Mouse (Mus musculus): ENCODE measurements around the gene Cd300a.
"Not testable (repeated sequence)": the region's sequence is repeated elsewhere in the genome, so short reads cannot be mapped to it uniquely, and the experiment has no call there.

The Cd300a gene

GRCm38 (mm10) chr11:114909538-114909937, 19.7 kb downstream of the Cd300a start:
- H3K27me3 ChIP-seq (ENCODE audit: insufficient read depth, low read length); H3K4me1 ChIP-seq (replicated peaks; ENCODE audit: low read depth, low read length); H3K4me3 ChIP-seq (replicated peaks; ENCODE audit: low read length); H3K9me3 ChIP-seq (ENCODE audit: low read length); H3K36me3 ChIP-seq (ENCODE audit: insufficient read depth, low read length): not testable (repeated sequence)
- peak; percentile 43 for TF ChIP-seq CTCF (conservative IDR thresholded peaks at IDR 0.05; ENCODE audit: low read length)

- Histone ChIP-seq H3K27me3 (ENCODE audit: insufficient read depth, low read length) (peaks cover 8% of the 10 kb centered on the region; the same call in 1 of the 2 replicates), H3K4me1 (replicated peaks; ENCODE audit: low read depth, low read length) (no peaks in the 10 kb centered on the region), H3K4me3 (replicated peaks; ENCODE audit: low read length) (no peak overlapping the region), H3K9me3 (ENCODE audit: low read length) (peaks cover 4% of the 10 kb centered on the region), H3K36me3 (ENCODE audit: insufficient read depth, low read length) (no peaks in the 10 kb centered on the region)
- TF ChIP-seq POU5F1 (IDR thresholded peaks at IDR 0.05; ENCODE audit: borderline replicate concordance, low read length) = no peak
- peak; percentile 72 for TF ChIP-seq CTCF (conservative IDR thresholded peaks at IDR 0.05; ENCODE audit: low read length)
Measured at GRCm38 (mm10) chr11:114912847-114913246, 23.0 kb downstream of the Cd300a start.

GRCm38 (mm10) chr11:114914978-114915377, 25.1 kb downstream of the Cd300a start:
- Histone ChIP-seq H3K4me1 (replicated peaks; ENCODE audit: low read depth, low read length) (no peaks in the 10 kb centered on the region), H3K4me3 (replicated peaks; ENCODE audit: low read length) (no peak overlapping the region), H3K9me3 (ENCODE audit: low read length) (no peaks in the 10 kb centered on the region), H3K27me3 (ENCODE audit: insufficient read depth, low read length) (peaks cover 8% of the 10 kb centered on the region; the same call in 1 of the 2 replicates), H3K36me3 (ENCODE audit: insufficient read depth, low read length) (no peaks in the 10 kb centered on the region)
- no peak for TF ChIP-seq POU5F1 (IDR thresholded peaks at IDR 0.05; ENCODE audit: borderline replicate concordance, low read length)
- no peak for TF ChIP-seq CTCF (conservative IDR thresholded peaks at IDR 0.05; ENCODE audit: low read length)
- no peak for TF ChIP-seq NANOG (IDR thresholded peaks at IDR 0.05; ENCODE audit: borderline replicate concordance, low read length)

- TF ChIP-seq NANOG (IDR thresholded peaks at IDR 0.05; ENCODE audit: borderline replicate concordance, low read length) (no peak), POU5F1 (IDR thresholded peaks at IDR 0.05; ENCODE audit: borderline replicate concordance, low read length) (no peak), CTCF (conservative IDR thresholded peaks at IDR 0.05; ENCODE audit: low read length) (no peak)
- Histone ChIP-seq H3K36me3 (ENCODE audit: insufficient read depth, low read length) (no peaks in the 10 kb centered on the region), H3K4me3 (replicated peaks; ENCODE audit: low read length) (no peak overlapping the region), H3K4me1 (replicated peaks; ENCODE audit: low read depth, low read length) (no peaks in the 10 kb centered on the region), H3K9me3 (ENCODE audit: low read length) (no peaks in the 10 kb centered on the region), H3K27me3 (ENCODE audit: insufficient read depth, low read length) (peaks cover 8% of the 10 kb centered on the region; the same call in 1 of the 2 replicates)
Measured at GRCm38 (mm10) chr11:114917120-114917519, 27.3 kb downstream of the Cd300a start.

- H3K4me3 ChIP-seq (replicated peaks; ENCODE audit: low read length) = no peak overlapping the region
- H3K4me1 ChIP-seq (replicated peaks; ENCODE audit: low read depth, low read length) = no peaks in the 10 kb centered on the region
- H3K9me3 ChIP-seq (ENCODE audit: low read length) = no peaks in the 10 kb centered on the region
- no peak for TF ChIP-seq CTCF (conservative IDR thresholded peaks at IDR 0.05; ENCODE audit: low read length)
- TF ChIP-seq POU5F1 (IDR thresholded peaks at IDR 0.05; ENCODE audit: borderline replicate concordance, low read length) = no peak
- H3K27me3 ChIP-seq (ENCODE audit: insufficient read depth, low read length) = no peaks in the 10 kb centered on the region
- H3K36me3 ChIP-seq (ENCODE audit: insufficient read depth, low read length) = no peaks in the 10 kb centered on the region
Measured at GRCm38 (mm10) chr11:114922439-114922838, 32.6 kb downstream of the Cd300a start.

GRCm38 (mm10) chr11:114923961-114924360, 34.1 kb downstream of the Cd300a start:
- no peak overlapping the region for H3K4me3 ChIP-seq (replicated peaks; ENCODE audit: low read length)
- no peaks in the 10 kb centered on the region for H3K9me3 ChIP-seq (ENCODE audit: low read length)
- 0 out of 2 replicates have a peak, but pooled peaks cover 3% of the 10 kb centered on the region for H3K27me3 ChIP-seq (ENCODE audit: insufficient read depth, low read length)
- 0 out of 2 replicates have a peak, but pooled peaks cover 4% of the 10 kb centered on the region for H3K4me1 ChIP-seq (replicated peaks; ENCODE audit: low read depth, low read length)
- no peak for TF ChIP-seq NANOG (IDR thresholded peaks at IDR 0.05; ENCODE audit: borderline replicate concordance, low read length)
- peak; percentile 65 for TF ChIP-seq CTCF (conservative IDR thresholded peaks at IDR 0.05; ENCODE audit: low read length)
- TF ChIP-seq POU5F1 (IDR thresholded peaks at IDR 0.05; ENCODE audit: borderline replicate concordance, low read length) = no peak
- no peaks in the 10 kb centered on the region for H3K36me3 ChIP-seq (ENCODE audit: insufficient read depth, low read length)

- H3K36me3 ChIP-seq (ENCODE audit: insufficient read depth, low read length) = no peaks in the 10 kb centered on the region
- H3K4me3 ChIP-seq (replicated peaks; ENCODE audit: low read length) = no peak overlapping the region
- H3K9me3 ChIP-seq (ENCODE audit: low read length) = no peaks in the 10 kb centered on the region
- 0 out of 2 replicates have a peak, but pooled peaks cover 4% of the 10 kb centered on the region for H3K4me1 ChIP-seq (replicated peaks; ENCODE audit: low read depth, low read length)
- TF ChIP-seq NANOG (IDR thresholded peaks at IDR 0.05; ENCODE audit: borderline replicate concordance, low read length) (no peak), POU5F1 (IDR thresholded peaks at IDR 0.05; ENCODE audit: borderline replicate concordance, low read length) (no peak), CTCF (conservative IDR thresholded peaks at IDR 0.05; ENCODE audit: low read length) (no peak)
- H3K27me3 ChIP-seq (ENCODE audit: insufficient read depth, low read length) = peaks cover 17% of the 10 kb centered on the region; the same call in 1 of the 2 replicates
Measured at GRCm38 (mm10) chr11:114929581-114929980, 39.7 kb downstream of the Cd300a start.

GRCm38 (mm10) chr11:114931041-114931440, 41.2 kb downstream of the Cd300a start:
- no peaks in the 10 kb centered on the region for H3K9me3 ChIP-seq (ENCODE audit: low read length)
- H3K27me3 ChIP-seq (ENCODE audit: insufficient read depth, low read length) = peaks cover 17% of the 10 kb centered on the region; the same call in 1 of the 2 replicates
- H3K36me3 ChIP-seq (ENCODE audit: insufficient read depth, low read length) = no peaks in the 10 kb centered on the region
- TF ChIP-seq CTCF (conservative IDR thresholded peaks at IDR 0.05; ENCODE audit: low read length) = no peak
- TF ChIP-seq NANOG (IDR thresholded peaks at IDR 0.05; ENCODE audit: borderline replicate concordance, low read length) = no peak
- TF ChIP-seq POU5F1 (IDR thresholded peaks at IDR 0.05; ENCODE audit: borderline replicate concordance, low read length) = no peak
- no peak overlapping the region for H3K4me3 ChIP-seq (replicated peaks; ENCODE audit: low read length)
- H3K4me1 ChIP-seq (replicated peaks; ENCODE audit: low read depth, low read length) = 0 out of 2 replicates have a peak, but pooled peaks cover 4% of the 10 kb centered on the region

GRCm38 (mm10) chr11:114933591-114933990, 43.8 kb downstream of the Cd300a start:
- TF ChIP-seq CTCF (conservative IDR thresholded peaks at IDR 0.05; ENCODE audit: low read length) (no peak), NANOG (IDR thresholded peaks at IDR 0.05; ENCODE audit: borderline replicate concordance, low read length) (no peak)
- no peaks in the 10 kb centered on the region for H3K9me3 ChIP-seq (ENCODE audit: low read length)
- H3K4me3 ChIP-seq (replicated peaks; ENCODE audit: low read length) = no peak overlapping the region
- H3K27me3 ChIP-seq (ENCODE audit: insufficient read depth, low read length) = peaks cover 13% of the 10 kb centered on the region; the same call in 1 of the 2 replicates
- no peaks in the 10 kb centered on the region for H3K36me3 ChIP-seq (ENCODE audit: insufficient read depth, low read length)
- H3K4me1 ChIP-seq (replicated peaks; ENCODE audit: low read depth, low read length) = no peaks in the 10 kb centered on the region

Measured in E14TG2a.4 (cell line).